Mouse (Mus musculus) v-Abl transformed pro-B cells (cell line): ENCODE measurements around the gene Dusp15.

Source experiments
- in situ Hi-C, 2 experiments: fragments of 400-800 bp; cut with MboI; formaldehyde crosslinking; loops; one replicate each; pipeline ENCODE4 v1.15.1; 2025; ENCODE audit not compliant: unreplicated experiment in 2 of 2

The Dusp15 gene

DNA sequence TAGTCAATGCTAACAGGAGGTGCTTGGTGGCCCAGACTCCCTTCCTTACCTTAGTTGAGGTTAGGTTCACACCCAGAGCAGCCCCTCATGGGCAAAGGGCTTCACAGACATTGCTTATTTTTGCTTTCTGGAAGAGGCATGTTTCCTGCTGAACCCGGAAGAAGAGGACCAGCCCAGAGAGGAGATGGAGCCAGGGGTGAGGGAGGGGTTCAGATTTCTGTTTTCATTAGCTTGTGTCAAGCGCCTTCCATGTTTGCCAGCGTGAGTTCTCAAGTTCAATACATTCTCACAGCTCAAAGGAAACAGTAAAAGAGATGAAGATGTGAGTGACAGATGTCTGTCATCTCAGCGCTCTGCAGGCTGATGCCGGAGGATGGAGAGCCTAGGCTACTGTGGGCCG is 41.6 kb downstream of the Dusp15 start:
- in situ Hi-C loops: loop anchor here (10.0 to 25.0 kb wide), 7 partner anchors 105 to 685 kb away; partner anchors contain the start of gene Pdrg1 (in 2 of the 2)

DNA sequence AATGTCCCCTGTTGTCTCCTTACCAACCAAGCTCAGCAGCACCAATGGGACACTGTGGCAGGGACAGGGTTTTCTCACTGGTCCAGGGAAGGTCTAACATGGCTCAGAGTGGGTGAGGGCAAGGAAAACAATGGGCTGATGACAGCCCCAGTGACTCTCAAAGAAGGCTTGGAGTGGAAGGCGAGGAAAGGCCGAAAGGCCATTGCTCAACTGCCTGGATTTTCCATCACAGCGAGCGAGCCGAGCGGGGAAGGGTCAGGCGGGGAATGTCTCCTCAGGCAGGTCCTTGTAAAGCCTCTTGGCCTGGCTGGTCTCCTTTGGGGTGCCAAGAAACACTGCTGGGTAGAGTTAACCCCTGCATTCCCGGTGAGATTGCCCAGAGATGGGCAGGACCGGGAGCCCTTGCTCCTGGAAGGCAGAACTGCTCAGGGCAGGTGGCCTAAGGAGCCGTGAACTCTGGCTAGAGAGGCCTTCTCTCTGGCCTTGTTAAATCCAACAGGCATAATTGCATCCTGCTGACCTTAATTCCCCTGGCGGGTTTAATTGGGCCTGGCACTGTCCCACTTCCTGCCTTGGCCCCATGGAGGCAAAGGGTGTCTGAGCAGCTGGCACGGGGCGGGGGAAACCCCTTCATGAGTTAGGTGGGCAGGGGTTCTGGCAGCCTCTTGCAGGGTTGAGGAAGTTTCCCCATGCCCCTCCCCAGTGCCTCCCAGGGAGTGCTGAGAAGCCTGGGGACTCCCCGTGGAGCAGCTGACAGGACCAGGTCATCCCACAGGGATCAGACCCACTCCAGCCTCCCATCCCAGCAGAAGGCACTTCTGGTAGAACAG is 44.2 kb downstream of the Dusp15 start:
- in situ Hi-C loops: loop anchor here in 1 of 2 experiments (25.0 kb wide), 2 partner anchors 505 to 680 kb away; no protein-coding TSS in a partner anchor

DNA sequence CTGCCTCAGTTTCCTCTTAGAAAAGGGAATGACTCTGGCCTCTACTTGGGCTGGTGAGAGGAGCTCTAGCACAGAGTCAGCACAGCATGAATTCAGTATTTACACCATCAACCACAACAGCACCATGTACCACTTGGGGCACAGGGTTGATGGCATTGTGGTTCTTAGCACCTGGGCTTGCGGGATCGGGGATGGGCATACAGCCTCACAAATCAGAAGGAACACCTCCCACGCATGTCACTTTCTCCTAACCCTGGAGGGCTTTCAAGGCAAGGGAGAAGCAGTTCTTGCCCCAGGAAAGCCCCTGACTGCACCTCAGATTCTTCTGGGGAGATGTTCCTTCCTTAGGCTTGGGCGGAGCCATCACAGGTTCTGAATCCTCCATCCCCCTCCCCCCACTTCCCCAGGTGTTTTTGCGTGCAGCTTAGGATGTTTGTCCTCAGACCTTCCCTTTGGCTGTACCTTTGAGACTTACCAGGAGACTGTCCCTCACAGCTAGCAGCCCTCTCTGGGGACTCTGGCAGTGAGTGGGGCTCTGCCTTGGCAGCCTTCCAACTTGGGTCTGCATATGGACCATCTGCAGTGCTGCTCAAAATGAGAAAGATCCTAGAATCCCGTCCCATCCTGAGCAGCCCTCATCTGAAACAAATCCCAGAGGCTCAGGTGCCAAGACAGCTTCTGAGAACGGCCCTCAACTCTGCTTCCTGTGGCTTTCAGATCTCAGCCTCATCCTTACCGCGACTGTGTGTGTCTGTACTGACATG is 45.0 kb downstream of the Dusp15 start:
- in situ Hi-C loops: loop anchor here in 1 of 2 experiments (25.0 kb wide), 2 partner anchors 506 to 681 kb away; no protein-coding TSS in a partner anchor

DNA sequence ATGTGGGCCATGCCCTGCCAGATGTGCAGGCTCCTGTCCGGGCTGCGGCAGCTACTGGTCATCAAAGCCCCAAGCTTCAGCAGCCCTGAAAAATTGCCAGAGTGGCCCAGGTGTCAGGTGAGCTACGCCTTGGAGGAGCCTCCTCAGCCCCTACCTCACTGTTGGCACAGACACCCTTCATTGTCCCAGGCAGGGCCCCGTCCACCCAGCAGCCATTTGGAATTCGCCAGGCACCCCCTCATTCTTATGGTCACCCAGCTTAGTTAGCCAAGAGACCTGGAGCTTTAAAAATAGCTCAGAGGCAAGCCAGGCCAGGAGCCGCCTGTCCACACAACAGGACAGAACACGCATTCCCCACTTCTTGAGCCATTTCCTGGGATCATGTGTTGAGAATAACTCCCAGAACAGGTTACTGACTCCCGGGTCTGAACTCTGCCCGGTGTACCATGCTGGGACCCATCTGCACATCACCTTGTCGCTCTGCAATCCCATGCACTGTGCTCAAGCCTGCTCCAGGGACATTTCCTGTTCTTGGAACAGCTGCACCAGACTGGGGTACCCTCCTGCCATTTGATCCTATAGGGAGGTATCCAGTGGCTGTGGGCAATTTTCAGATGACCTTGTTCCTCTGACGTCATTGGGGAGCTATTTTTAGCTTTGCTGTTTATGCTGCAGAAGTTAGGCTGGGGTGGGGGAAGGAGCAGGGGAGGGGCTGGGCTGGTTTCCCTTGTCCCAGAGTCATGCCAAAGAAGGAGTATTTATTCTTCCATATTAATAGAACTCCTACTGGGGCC is 46.3 kb downstream of the Dusp15 start:
- in situ Hi-C loops: loop anchor here in 1 of 2 experiments (25.0 kb wide), 2 partner anchors 507 to 682 kb away; no protein-coding TSS in a partner anchor

DNA sequence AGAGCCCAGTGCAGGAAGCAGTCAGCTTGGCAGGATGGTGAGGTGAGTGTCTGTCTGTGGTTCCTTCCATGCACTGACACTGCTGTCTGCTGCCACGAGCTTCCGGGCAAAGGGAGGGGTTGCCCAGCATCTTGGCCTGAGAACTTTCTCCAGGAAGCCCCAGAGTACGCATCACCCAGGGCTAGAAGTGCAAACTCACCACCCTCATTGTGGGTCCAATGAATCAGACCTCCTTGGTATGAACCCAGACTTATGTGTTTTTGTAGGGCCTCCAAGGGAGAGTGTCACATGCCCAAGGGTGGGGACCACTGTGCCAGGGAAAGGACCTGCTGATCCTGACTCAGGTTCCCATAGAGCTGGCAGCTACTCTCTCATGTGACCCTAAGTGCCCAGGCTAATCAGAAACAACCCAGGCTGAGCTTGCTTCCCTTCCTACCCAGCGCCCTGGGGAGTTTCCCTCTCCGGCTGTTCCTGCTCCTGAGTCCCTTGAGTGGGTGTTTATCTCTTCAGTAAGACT is 47.3 kb downstream of the Dusp15 start:
- in situ Hi-C loops: loop anchor here in 1 of 2 experiments (25.0 kb wide), 2 partner anchors 508 to 683 kb away; no protein-coding TSS in a partner anchor

DNA sequence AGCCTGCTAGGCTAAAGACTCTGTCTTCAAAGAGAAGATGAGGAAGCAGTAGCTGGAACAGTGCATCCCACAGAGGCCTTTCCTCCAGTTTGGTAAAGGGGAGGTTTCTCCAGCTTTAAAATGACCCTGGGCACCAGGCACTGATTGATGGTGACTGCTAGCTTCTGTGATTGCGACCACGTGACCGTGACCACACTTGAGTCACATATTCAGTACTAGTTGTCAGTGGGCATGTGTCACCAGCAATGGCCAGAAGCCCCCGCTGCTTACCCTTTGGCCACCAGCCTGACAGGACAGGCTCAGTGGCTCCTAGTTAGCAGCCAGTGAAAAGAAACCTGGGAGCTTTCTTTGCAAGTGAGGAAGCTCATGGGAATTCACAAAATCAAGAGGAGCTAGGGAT is 47.9 kb downstream of the Dusp15 start:
- in situ Hi-C loops: loop anchor here in 1 of 2 experiments (25.0 kb wide), 2 partner anchors 509 to 684 kb away; no protein-coding TSS in a partner anchor

DNA sequence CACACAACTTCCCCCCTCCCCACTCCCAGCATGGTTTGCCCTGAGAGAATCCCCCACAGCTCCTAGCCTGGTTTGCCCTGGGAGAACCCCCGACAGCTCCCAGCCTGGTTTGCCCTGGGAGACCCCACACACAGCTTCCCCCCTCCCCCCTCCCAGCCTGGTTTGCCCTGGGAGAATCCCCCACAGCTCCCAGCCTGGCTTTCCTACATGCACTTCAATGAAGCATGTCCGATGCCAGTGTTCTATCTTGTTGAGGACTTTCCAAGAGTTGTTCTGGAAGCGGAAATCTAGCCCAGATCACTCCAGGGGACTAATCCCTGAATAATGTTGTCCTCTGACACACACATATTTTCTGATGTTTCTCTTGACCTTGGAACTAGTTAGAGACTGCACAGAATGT is 48.8 kb downstream of the Dusp15 start:
- in situ Hi-C loops: loop anchor here in 1 of 2 experiments (25.0 kb wide), 2 partner anchors 510 to 685 kb away; no protein-coding TSS in a partner anchor

DNA sequence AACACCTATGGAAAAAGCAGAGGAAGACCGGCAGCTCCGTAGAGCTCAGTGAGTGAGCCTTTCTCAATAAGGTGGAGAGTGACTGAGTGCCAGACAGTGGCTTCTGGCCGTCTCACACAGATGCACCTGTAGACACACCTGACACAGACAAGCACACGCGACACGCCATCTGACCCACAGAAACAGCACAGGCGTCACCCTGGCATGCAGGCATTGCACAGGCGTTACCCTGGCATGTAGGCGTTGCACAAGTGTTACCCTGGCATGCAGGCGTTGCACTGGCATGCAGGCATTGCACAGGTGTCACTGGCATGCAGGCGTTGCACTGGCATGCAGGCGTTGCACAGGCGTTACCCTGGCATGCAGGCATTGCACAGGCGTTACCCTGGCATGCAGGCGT is 50.2 kb downstream of the Dusp15 start:
- in situ Hi-C loops: loop anchor here in 1 of 2 experiments (25.0 kb wide), 2 partner anchors 511 to 686 kb away; no protein-coding TSS in a partner anchor

DNA sequence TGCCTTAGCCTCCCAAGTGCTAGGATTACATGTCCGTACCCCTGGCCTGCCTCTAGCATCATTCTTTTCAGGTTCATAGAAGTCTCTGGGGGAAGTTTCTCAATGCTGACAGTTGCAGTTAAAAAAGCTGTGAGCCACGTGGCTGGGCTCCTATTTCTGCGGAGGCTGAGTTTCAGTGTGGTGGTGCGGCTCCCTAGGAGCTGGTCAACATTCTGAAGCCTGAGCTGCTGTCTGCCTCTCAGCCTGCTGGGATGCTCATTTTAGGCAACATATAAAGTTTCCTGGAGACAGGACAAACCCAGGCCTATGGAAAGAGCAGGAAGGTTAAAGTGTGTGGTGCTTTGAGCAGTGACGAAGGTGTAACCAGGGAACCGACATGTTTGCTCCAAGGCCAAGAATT is 52.5 kb downstream of the Dusp15 start:
- in situ Hi-C loops: no loop called here

DNA sequence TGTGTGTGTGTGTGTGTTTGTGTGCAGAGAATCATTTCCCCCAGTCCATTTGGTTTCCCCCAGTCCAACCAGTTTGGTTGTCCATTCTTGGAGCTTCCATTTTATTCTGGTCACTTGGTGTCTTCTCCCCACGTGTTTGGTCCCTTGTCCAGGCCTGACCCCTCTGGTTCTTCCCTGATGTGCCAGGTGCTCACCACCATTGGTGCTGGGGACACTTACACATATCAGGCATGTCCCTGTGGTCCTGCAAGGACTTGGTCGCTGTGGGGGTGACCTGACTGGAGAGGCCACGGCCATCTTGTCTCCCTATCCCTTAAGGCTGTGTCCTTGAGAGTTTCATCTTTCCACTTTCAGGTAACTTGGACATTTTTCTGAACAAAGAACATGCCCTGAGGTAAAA is 54.6 kb downstream of the Dusp15 start:
- in situ Hi-C loops: no loop called here

DNA sequence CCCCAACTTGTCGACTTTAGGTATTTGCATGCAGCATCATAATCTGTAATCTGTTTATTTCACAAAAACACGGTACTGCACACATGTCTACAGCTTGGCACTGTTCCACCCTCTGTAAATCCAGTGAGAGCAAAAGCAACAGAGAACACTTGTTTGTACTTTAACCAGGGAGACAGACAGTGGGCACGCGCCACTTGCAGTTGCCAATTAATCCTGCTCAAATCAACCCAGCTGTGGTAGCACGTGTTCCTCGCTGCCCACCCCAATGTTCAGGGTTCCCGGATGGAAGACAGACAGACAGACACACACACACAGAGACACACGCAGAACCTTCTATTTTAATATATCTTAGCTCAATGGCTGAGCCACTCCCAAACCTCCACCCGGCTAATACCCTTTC is 55.7 kb downstream of the Dusp15 start:
- in situ Hi-C loops: no loop called here
